Mouse (Mus musculus) skeletal muscle tissue, adult 2 months (tissue): Measurements from ENCODE around the gene Rabepk.
"Not testable (repeated sequence)": the region's sequence is repeated elsewhere in the genome, so short reads cannot be mapped to it uniquely, and the experiment has no call there.

Experiments used
- DNase-seq: peaks from one replicate; pipeline ENCODE4 v3.0.0-alpha.2; 2012; ENCODE audit warnings: low read depth, low spot score

Gene Rabepk

DNA sequence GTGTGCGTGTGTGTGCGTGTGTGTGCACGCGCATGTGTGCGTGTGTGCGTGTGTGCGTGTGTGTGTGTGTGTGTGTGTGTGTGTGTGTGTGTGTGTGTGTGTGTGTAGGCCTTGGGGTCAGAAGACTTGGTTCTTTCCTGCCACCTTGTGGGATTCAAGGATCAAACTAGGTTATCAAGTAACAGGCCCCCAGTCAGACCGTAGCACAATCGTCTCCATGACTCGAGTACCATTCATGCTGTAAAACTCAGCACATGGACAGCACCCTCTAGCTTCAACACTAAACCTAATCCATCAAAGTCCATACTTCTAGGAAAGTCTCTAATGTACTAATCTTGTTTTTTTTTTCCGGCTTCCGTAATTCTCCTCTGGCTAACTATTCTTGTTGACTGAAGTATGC is 34.9 kb downstream of the Rabepk start:
- no peak for DNase-seq

DNA sequence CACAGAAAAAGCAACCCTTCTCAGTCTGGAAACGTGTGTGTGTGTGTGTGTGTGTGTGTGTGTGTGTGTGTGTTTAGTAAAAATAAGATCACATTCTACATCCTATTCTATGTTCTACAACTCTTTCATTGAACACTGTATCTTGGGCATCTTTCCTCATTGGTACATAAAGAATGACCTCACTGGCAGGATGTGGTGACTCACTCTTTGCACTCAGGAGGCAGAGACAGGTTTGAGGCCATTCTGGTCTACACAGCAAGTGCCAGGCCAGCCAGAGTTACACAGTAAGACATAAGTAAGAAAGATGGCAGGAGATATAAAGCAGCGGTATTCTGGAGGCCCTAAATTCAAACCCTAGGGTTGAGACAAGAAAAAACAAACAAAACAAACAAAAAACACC is 36.8 kb downstream of the Rabepk start:
- no peak for DNase-seq

GRCm38 (mm10) chr2:34762174-34762573 is 37.5 kb downstream of the Rabepk start:
- DNase-seq, result no peak

DNA sequence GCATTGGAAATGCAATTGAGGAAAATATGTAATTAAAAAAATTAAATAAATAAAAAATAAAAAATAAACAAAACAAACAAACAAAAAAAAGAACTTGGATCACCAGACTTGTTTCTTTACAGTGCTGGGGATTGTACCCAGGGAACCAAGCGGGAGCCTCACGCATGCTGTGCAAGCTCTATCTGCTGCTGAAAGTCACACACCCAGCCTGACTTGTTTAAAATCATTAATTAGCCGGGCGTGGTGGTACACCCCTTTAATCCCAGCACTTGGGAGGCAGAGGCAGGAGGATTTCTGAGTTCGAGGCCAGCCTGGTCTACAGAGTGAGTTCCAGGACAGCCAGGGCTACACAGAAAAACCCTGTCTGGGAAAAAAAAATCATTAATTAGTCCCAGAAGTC is 38.4 kb downstream of the Rabepk start:
- DNase-seq, result not testable (repeated sequence)

- no peak for DNase-seq
Measured at GRCm38 (mm10) chr2:34757341-34757740, 42.4 kb downstream of the Rabepk start.

DNA sequence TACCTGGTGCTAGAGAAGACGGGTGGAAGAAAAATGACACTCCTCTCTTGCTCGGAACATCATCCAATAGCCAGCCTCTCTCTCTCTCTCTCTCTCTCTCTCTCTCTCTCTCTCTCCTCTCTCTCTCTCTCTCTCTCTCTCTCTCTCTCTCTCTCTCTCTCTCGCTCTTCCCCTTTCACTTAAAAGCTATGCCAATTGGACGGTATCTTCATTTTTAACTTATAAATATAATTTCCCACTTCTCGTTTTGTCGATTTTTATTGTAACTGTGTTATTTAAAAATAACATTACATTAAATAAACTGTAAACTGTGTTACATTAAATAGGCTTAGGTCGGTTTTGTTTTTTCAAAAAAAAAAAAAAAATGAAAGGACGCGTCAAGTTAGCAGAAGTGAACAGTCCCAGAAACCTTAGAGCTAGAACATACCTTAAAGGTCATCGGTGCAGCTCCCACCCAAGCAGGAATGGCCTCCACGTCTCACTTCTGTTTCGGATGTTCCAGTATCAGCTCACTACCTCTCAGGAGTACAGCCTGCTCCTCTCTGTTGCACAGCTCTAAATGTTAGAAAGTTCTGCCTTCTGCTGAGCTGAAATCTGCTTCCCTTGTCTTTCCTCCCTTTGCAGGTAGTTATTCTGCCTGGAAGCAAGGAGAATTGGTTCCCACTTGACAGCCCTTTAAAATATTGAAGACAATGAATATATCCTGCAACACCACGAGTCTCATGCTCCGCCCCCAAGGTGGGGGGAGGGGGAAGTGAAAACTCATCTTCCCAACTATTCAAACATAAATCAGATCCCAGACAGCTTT is 45.0 kb downstream of the Rabepk start, which contains the start of gene Gapvd1:
TSS of gene Gapvd1 (minus strand) at position 682 of the 808 bp plus-strand sequence.
- no peak for DNase-seq

DNA sequence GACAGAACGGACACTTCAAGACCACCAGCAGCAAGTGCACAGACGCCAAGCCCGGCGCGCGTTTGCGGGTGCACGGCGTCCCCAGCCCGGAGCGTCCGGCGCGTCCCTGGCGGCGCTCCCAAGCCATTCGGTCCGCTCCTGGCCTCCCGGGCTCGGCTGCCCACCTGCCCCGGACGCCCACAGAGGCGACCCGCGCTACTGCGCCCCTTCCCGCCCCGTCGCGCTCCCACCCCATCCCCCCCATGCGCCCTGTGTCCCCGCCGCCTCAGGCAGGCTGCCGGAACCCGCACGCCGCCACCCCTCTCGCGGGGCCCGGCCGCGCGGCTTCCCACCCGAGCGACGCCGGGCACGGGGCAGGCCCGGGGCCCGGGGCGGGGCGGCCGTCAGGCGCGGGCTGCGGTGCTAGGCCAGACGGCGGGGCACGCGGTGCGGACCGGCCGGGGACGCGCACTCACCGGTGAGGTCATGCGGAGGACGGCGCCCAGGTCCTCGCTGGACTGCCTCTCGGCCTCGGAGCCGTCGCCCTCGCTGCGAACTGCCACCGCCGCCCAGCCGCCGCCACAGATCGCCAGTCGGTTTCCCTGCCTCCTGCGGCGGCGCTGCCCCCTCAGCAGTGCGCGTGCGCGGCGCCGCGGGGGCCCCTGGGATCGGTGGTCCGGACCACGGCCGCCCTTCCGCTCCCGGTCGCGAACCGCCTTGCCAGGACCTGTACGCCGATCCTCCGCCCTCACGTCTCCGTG is 45.7 kb downstream of the Rabepk start:
- DNase-seq, result peak; percentile 88

- no peak for DNase-seq
Measured at GRCm38 (mm10) chr2:34750245-34750644, 49.5 kb downstream of the Rabepk start.

DNA sequence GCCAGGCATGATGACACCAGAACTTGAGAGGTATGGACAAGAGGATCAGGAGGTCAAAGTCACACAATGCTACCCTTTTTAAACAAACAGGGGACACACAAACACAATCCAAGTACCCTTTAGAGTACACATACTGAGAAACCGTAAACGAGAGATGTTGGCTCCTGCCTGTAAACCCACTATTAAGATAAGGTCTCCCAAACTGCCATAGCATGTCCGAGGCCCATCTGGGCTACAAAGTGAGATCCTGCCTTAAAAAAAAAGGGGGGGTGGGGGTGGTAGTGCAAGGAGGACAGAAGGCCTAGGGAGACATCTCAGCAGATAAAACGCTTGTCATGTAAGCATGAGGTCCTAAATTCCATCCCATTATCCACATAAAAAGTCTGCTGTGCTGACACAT is 51.2 kb downstream of the Rabepk start:
- DNase-seq, result no peak

GRCm38 (mm10) chr2:34745673-34746072 is 54.0 kb downstream of the Rabepk start:
- DNase-seq, result no peak

DNA sequence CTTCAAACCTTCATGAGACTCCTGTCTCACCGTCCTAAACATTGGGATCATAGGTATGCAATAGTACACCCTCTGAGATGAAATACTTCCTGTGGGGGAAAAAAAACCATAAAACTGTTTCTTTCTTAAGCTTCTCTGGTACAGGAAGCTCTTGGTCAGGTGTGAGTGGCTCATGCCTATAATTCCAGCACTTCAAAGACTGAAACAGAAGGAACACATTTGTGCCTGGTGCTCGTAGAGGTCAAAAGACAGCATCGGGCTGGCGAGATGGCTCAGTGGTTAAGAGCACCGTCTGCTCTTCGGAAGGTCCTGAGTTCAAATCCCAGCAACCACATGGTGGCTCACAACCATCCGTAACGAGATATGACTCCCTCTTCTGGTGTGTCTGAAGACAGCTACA is 55.2 kb downstream of the Rabepk start:
- no peak for DNase-seq

DNA sequence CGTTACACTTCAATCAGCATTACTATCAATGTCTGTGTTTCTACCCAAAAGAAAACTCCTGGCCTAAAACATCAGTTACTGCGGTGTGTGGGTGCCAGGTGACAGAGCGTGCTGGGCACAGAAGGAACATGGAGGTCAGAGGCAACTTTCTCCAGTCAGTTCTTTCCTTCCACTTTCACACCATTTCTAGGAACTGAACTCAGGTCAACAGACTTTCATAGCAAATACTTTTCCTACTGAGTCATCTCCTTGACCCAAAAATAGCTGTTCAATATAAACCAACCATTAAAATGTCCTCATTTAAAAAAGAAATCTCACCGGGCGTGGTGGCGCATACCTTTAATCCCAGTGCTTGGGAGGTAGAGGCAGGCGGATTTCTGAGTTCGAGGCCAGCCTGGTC is 57.0 kb downstream of the Rabepk start:
- DNase-seq, result no peak

GRCm38 (mm10) chr2:34741390-34742159 is 58.1 kb downstream of the Rabepk start:
- DNase-seq, result no peak

- no peak for DNase-seq
Measured at GRCm38 (mm10) chr2:34739684-34740391, 59.9 kb downstream of the Rabepk start.

DNA sequence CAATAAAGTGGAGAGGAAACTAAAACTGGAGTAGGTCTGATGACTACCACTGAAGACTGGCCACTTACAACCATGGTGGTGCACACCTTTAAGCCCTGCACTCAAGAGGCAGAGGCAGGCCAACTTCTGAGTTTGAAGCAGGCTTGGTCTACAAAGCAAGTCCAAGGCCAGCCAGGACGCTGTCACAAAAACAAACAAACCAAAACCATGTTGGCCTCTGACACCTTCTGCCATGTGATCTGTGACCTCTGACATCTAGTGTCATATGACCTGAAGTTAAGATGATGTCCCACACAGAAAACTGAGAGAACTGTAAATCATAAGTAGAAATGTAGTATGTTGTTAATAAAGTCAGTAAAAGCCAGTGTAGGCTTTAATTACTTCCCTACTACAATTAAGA is 61.8 kb downstream of the Rabepk start:
- DNase-seq, result no peak

GRCm38 (mm10) chr2:34736626-34737025 is 63.1 kb downstream of the Rabepk start:
- no peak for DNase-seq
